Mouse (Mus musculus): ENCODE results near the gene Zbtb20.

DNA sequence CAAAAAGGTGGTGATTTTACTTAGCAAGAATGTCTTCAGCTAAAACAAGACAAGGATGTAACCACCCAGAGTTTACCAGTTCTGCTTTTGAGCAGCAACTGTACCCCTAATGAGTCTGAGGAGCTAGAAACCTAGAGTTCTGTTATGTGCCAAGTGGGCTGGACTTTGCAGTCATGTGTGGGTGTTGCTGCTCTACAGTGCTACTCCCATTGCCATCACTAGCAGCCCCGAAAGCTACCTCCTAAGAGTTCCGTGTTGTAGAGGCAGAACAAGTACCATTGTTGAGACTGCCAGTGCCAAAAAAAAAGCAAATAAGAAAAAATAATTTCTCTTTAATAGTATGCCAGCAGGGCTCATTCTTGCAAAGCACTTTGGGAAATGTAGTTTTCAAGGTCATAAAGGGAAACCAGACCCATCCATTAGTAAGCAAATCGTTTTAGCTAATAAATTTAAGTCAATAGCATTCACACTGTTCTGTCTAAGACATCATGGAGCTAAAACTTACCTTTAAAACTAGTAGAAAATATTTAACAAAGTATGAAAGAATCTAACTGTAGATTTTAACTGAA lies 21.5 kb downstream of the Zbtb20 start:
- no peak for TF ChIP-seq CTCF (IDR thresholded peaks at IDR 0.05; ENCODE audit: low read depth)
- no peak for TF ChIP-seq EP300 (IDR thresholded peaks at IDR 0.05; ENCODE audit: low read depth)

Measured in liver, embryonic 14.5 days (tissue).